Mouse (Mus musculus) gastrocnemius, adult 8-10 months (tissue): ENCODE data around the gene Dnase1l1. TPM values are rescaled to one million over a fixed set of nuclear protein-coding genes. Genes with fewer than 3 reads are reported as not detected.

Experiments
- DNase-seq, 2 experiments: peaks; one replicate each; pipeline ENCODE4 v3.0.0; 2022; ENCODE audit warnings: low spot score in 2 of 2
- total RNA-seq, 4 experiments: library from RNA; stranded (reverse); gene quantifications; 2 replicates each; pipeline ENCODE4 v1.2.4; 2022

Dnase1l1 gene
- total RNA-seq, result 100 to 1,000 TPM; 126 to 143 (median 137) TPM

DNA sequence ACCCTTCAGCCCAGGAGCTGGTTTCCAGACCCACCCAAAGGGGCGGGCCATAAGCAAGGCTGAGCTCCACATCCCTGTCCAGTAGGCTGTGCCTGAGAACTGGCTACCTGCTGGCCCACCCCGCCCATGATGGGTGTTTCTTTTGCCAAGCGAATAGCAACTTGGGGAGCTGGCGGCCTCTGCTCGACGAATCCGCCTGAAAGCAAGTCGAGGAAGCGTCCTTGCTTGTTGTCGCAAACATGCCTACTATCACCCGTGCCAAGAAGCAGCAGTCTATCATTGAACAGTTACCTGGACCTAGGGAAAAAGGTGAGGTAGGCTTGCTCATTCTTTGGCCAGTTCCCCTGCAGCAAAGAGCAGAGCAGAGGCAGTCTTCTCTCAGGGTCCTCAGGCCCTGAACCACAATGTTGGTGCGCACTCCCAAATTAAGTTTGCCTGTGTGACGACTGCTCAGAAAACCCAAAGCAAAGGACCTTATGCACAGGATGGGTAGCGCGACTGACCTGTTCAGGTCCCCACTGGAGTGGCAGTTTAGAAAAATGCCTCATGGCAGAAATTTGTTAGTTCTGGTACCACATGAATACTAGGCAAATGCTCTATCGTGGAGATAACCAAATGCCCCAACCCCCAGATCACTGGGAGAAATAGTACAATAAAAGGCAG, at the start of gene Dnase1l1, which contains the start of gene Taz:
Gene Dnase1l1, minus strand, starts transcription at position 606 of the 663 bp plus-strand sequence.
Gene Taz, plus strand, starts transcription at position 181 of the 663 bp plus-strand sequence.
- DNase-seq, result peak in 1 of 2 experiments; percentile 82

DNA sequence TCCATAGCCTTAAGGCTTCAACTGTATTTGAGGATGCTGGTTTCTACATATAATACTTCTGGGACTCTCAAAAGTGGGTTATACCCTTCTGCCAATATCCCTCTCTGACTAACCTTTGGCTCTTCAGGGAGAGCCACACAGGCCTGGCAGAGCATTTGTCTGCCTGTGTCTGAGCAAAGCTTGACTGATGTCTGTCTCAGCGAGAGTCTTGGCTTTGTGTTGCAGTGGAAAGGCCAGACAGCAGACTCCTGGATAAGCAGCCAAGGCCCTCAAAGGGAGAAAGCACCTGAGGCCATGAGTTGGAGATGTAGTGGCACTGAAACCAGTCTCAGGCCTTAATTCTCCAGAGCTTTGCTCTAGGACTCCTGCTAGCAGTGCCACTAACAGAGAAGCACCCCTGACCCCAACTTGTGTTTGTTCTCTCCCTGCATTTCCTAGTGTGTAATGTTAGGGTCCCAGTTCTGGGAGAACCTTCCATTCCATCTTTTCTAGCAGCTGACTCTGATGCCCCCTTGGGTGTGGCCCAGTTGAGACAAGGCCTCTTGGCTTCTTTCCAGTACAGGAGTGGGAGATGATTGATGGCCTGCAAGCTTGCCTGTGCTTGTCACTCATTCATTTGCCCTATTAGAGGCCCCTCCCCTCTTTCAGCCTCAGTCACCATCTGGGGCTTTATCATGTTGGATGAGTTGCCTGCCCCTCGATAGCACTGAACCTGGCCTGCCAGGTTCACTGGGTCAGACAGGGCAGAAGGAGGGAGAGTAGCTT, 48.2 kb upstream of the Dnase1l1 start:
- DNase-seq, result no peak

DNA sequence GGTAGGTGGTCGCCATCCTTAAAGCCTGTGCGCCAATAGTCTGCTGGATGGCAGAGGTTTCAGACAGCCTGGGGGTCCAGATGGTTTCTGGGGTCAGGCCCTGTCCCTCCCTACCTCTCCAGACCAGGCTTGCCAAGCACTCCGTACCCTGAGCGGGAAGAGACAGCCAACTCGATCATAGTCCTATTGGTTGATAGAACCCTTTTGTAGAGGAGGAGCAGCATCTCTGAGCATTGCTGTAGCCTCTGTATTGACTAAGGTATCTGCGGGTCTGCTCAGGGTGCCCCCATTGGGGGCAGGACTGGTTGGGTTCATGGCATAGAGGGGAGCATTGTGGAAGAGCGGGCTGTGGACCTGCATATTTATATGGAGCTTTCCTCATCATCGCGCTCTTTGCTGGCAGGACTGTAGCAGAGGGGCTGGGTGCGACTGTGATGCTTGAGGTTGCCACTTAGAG, 47.1 kb upstream of the Dnase1l1 start:
- no peak for DNase-seq

DNA sequence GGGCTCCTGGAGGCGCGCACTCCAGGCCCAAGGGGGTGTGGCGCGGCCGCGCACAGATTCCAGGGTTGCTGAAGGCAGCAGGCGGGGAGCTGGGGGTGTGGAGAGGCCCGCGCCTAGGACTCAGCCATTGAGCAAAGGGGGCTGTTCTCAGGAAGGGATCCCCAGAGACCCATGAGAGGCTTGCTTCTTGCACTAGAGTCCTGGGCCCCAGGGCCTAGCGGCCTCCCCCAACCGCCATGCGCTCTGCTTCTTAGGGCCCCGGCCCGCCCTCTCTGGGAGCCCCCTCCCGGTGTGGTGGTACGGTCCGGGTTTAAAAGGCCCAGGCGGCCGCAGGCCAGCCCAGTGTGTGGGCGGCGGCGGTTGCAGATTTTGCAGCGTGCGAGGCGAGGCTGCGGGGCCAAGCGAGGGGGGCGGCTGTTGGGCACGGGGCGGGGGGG, 46.6 kb upstream of the Dnase1l1 start, which contains the start of gene Plxna3:
Gene Plxna3, plus strand, starts transcription at position 342 of the 437 bp plus-strand sequence.
- peak; percentile 37 for DNase-seq

DNA sequence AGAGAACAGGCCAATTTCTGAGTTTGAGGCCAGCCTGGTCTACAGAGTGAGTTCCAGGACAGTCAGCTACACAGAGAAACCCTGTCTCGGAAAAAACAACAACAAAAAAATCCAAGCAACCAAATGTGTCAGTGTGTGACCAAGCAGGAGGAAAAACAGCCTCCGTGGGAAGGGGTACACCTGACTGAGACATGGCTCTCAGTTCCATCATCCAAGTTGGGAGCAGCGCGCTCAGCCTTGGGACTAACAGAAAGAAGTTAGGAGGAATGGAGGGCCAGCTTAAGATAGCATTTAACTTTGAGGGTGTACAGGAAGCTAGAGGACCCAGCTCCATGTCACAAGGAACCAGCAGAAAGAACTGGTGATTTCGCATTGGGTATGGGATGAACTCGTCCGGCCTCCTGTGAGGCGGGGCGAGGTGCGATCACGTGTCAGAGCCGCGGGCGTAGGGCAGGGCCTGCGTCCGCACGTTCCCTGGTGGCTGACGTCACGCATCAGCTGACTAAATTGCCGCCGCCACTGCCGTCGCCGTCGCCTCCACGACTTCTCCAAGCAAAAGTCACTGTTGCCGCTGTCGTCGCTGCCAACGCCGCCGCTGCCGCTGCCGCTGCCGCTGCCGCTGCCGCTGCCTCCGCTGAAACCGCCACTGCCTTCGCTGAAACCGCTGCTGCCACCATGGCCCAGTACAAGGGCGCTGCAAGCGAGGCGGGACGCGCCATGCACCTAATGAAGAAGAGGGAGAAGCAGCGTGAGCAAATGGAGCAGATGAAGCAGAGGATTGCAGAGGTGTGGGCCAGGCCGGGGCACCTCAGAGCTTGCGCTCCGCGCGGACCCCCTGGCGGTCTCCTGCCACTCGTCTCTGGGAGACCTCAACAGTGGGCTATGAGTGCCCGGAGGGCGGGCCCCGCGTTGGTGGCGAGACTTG, 30.7 kb upstream of the Dnase1l1 start, which contains the start of gene Fam50a:
Gene Fam50a, plus strand, starts transcription at position 494 of the 925 bp plus-strand sequence.
- DNase-seq, result peak; percentile 78 to 82

DNA sequence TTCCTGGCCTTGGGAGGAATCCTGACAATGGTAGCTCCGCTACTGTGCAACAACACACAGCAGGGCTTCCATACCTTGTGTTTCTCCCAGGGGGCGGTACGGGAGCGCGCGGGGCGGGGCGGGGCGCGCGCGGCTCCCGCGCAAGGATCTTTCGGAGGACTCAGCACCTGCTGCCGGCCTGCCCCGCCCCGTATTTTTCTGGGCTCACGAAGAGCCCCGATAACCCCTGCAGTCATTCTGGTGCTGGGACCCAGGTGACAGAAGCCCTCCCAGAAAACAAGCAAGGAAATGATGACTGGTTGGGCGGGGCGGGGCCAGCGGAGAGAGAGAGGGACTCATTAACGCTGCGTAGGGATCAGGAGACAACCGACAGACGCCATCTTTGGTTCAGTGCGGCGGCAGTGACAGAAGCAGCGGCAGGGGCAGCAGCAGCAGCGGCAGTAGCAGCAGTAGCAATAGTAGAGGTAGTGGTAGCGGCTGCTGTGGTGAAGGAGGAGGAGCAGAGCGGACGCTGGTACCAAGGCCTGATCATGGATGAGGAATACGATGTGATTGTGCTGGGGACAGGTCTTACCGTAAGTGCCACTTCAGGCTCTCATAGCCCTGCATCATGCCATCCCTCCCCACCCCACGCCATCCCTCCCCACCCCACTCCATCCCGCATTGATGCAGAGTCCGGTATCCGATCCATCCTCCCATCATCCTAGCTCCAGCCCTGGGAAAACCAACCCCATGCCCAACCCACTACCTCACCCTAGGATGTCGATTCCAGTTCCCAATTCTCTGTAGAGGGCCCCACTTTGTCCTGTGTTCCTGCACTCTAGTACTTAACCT, 22.9 kb upstream of the Dnase1l1 start, which contains the start of gene Gdi1:
Gene Gdi1, plus strand, starts transcription at position 132 of the 834 bp plus-strand sequence.
- peak; percentile 45 to 53 for DNase-seq

DNA sequence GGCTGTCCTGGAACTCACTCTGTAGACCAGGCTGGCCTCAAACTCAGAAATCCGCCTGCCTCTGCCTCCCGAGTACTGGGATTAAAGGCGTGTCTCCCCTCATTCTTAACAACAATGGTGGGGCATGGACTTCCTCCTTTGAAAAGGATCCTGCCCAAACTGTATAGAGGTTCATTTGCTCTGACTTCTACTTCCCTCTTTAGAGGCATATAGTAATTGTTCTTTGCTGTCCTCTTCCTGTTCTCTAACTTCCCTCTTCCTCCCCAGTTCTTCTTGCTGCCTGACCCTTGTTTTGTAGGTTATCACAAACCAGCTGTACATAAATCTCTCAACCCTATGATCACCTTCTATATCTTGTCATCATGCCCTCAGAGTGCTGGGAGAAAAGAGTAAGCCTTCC, 17.6 kb upstream of the Dnase1l1 start:
- no peak for DNase-seq

DNA sequence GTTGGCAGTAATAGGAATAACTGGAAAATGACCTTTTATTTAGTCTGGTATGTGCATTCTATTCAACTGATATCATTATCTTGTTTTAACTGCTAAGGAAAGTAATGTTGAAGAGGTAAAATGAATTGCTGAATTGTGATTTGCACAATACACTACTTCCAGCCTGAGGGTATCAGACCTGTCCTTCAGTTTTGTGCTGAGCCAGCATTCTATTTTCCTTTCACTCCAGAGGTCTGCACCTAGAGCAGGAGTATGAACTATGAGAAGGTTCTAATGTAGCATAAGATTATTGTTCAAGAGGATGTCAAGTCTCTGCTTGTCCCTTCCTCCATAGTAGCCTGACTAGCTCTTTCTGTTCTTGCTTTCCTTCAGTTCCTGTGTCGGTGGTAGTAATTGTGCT, 16.2 kb upstream of the Dnase1l1 start:
- no peak for DNase-seq

DNA sequence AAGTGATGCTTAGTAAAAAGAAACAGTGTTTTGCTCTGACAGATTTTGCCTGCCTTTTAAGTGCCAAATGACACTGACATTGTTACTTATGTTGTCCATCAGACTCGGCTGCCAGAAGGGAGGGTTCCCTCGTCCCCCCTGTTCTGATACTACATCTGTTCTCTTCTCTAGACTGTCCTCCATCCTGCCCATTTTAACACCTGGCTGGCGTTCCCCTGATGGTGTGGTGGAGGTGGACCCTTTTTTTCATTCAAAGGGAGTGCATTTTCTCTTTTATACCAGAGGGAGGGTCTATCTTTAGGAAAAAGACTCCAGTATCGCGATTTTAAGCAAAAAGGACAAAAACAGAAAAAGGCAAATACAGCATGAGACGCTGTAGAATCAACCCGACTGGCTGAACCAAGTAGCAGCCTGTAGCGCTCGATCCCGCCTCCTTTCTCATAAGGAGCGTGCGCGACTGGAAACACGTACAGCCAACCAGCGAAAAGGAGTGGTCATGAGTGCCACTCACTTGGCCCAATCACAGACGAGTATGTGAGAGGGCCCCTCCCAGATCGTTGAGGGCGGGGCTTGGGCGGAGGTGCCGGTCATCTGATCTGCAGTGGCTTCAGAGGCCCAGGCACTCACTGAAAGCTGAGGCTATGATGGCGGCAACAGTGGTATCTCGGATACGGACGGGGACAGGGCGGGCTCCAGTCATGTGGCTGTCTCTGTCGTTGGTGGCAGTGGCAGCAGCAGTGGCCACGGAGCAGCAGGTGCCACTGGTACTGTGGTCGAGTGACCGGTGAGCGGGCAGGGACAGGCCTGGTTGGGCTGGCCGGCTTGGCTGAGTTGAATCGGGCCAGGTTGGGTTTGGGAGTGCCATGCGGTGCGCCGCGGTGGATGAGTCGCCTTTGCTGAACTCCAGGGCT, 14.7 kb upstream of the Dnase1l1 start, which contains the start of gene Atp6ap1:
Gene Atp6ap1, plus strand, starts transcription at position 560 of the 911 bp plus-strand sequence.
- peak; percentile 89 to 92 for DNase-seq

DNA sequence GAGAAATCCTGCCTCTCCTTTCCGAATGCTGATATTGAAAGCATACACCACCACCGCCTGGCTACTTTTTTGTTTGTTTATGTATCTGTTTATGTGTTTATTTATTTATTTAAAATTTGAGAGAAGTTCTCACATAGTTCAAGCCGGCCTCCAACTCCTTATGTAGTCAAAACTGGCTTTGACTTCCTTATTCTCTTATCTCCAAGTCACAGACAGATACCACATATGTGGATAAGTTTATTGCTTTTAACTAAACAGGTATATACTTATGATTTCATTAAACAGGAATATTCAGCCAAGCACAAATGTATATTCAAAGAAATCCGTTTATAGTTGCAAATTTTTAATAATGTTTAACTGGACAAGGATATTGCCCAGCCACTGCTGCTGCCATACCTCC, 11.3 kb upstream of the Dnase1l1 start:
- no peak for DNase-seq

DNA sequence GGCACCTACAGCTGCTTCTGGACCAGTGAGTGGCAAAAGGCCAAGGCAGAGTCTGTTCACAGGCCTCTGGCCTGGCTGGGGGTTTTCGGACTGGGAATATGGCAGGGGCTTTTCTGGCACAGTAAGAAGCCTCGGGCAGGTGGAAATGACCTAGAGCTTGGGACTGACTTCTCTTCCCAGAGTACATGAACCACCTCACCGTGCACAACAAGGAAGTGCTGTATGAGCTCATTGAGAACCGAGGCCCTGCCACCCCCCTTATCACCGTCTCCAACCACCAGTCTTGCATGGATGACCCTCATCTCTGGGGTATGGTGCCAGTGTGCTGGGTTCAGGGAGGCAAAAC, 928 bp upstream of the Dnase1l1 start:
- DNase-seq, result no peak

DNA sequence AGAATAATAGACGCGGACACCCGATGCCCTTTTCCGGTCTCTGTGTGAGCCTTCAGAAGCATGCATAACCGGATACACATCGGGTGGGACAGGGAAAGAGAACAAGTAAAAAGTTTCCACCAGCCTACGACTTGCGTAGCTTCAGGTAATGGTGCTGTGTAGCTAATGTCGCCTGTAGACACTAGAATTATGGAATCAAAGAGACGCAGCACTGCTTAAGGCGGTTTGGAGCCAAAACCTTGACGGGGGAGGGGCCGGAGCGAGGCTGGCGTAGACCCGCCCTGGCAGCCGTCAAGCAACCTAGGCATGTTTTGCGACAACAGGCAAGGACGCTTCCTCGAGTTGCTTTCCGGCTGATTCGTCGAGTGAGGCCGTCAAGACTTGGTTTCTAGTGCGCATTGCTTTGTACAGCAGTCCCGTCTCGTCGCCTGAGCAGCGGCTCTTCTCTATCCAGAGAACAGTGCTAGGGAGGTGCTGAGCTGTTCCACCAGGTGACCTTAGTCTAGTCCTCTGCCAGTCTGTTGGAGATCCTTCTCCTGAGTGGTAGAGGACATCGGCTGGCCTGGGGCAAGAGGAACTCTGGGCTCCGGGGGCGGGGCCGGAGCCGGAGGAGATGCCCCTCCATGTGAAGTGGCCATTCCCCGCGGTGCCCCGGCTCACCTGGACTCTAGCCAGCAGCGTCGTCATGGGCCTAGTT, 406 bp upstream of the Dnase1l1 start:
- DNase-seq, result peak; percentile 71 to 78

DNA sequence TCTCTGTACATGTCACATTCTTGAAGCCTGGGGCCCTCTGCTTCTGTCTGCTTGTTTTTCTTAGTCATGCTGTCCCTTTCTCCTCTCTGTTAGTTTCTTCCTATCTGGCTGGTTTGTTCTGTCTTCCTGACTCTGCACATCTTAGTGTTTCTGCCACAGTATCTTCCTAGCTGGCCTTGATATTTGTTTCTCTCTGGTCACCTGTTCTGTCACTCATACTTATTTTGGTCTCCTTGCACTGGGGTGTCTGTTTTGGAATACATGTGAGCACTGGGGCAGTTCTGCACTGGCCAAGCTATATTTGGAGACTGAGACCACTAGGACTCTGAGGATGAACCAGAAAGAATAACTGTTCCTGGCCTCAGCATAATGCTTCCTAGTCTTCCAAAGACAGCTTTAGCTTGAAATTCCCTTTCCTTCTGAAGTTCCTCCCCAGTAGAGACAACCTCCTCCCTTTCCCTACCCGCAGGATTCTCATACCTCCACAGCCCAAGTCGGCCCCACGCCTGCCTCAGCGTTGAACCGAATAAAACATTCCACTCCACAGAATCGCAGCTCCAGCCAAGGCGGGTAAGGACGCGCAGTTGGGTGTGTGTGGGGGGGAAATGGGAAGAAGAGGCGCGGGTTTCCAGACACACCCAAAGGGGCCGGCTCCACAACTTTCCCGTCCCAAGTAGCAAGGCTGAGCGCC, 951 bp downstream of the Dnase1l1 start:
- peak in 1 of 2 experiments; percentile 68 for DNase-seq

DNA sequence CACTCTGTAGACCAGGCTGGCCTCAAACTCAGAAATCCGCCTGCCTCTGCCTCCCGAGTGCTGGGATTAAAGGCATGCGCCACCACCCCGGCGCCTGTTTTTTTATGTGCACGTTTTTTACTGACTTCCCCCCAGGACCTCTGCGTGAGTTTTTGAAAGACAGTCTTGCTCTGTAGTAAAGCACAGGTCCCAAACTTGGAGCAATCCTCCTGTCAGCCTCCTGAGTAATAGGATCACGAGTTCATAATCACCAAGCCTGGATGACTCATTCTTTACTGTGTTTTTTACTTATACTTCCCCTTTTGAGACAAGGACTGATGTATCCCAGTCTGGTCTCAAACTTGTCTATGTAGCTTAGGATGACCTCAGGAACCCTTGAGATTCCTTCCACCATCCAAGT, 4.2 kb downstream of the Dnase1l1 start:
- no peak for DNase-seq

DNA sequence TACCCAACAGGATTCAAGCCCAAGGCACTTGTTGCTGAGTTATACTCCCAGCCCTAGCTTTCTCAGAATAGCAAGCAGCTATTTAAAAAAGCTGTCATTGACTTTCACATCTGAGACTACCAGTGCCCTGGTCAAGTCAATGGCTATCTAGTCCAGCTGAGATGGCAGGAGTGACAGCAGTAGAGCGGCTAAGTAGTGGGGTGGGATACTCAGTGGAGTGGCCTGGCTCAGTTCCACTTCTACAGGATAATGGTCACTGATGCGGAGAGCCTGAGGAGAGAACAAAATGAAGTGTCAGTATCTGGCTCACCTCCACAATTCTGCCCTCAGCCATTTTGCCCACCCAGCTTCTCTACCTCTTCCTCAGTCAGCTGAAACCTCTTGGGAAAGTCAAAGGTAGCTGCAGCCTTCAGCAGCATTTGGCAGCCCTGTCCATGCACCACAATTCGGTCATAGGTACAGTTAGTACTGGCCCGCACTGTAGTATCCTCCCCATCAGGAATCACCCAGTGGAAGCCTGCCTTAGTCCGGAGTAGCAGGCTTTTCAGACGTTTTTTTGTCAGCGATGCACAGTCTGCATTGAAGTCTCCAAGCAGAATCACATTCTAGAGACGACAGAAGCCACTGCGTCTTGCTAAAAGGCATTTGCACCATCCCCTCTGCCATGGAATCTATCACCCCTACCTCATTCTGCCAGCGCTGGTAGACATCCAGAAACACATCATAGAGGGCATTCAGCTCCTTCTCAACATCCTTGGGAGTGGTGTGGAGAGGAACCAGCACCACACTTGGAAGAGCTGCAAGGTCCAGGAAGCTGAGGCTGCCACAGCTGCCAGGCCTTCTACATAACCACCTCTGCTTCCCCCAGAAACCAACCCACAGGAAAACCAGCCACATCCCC, 8.5 kb downstream of the Dnase1l1 start:
- no peak for DNase-seq

DNA sequence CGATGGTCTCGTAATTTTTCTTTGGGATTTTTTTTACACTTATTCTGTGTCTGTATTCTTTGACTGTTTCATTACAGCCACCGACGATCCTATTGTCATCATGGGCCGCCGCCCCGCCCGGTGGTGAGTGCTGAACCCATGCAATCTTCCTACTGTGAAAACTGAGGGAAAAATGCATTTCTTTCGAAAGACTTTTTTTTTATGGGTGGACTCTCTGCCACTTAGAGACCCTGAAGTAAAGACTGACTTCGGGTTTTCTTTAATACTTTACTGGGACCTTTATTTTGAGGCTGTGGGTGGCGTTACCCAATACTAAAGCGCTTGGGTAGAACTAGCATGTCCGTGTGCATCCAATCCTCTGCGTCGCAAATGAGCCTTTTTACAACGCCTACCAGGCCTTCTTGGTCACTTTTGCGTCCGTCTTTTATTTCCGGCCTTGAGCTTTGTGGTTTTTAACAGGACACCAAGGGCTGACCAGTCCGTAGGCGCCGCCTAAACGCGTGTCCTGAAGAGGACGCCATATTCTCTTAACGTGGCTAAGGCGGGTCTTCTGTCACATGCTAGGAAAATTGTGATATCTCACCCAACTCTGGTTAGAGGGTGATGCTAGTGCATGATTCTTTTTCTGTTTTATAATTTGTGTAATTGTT, 11.1 kb downstream of the Dnase1l1 start:
- peak; percentile 8 to 20 for DNase-seq
